Mouse (Mus musculus) adrenal gland, adult 8-10 months (tissue): ENCODE measurements around the gene Elp1. TPM values are rescaled to one million over a fixed set of nuclear protein-coding genes. Genes with fewer than 3 reads are reported as not detected.

Experiments used
- DNase-seq: peaks from one replicate; pipeline ENCODE4 v3.0.0; 2022
- total RNA-seq, 4 experiments: library from RNA; stranded (reverse); gene quantifications; 2 replicates each; pipeline ENCODE4 v1.2.4; 2022

Elp1 gene
- 10 to 100 TPM; 33.3 to 43.6 (median 39.4) TPM for total RNA-seq

- peak; percentile 85 for DNase-seq
These were observed at the start of gene Elp1, which contains the start of gene Fam206a for GRCm38 (mm10) chr4:56801907-56802668. Elp1 (minus strand) TSS chr4:56802331. Fam206a (plus strand) TSS chr4:56802345.

DNA sequence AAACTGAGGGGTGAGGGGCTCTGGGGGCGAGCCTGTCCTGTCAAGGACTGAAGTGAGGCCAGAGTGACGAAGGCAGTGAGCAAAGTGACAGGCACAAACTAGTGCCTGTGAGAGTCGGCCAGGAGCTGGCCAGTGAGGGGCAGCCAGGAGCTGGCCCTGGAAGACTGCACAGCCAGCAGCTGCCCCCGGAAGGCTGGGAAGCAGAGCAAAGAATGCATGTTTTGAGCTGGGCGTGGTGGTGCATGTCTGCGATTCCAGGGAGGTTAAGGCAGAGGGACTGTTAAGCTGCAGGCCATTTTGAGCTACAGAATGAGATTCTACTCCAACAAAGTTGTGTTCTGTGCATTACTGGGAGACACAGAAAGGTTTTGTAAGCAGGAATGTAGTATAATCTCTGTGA, 48.6 kb upstream of the Elp1 start:
- no peak for DNase-seq

DNA sequence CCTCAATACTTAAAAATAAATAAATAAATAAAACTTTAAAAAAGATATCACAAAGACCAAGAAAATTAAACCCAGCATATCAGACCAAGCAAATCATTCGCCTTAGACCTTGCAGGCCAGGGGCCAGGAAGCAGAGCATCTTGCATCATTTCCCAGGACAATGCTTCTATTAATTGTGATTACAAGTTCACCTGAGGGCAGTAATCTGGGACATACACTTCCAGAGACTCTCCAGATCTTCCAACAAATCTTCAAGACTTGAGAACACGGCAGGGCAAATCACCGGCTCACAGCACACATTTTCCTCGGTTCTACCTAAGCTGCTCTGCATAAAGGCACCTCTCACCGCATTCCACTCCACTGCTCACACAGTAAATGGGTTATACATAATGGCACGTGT, 45.9 kb upstream of the Elp1 start:
- no peak for DNase-seq

DNA sequence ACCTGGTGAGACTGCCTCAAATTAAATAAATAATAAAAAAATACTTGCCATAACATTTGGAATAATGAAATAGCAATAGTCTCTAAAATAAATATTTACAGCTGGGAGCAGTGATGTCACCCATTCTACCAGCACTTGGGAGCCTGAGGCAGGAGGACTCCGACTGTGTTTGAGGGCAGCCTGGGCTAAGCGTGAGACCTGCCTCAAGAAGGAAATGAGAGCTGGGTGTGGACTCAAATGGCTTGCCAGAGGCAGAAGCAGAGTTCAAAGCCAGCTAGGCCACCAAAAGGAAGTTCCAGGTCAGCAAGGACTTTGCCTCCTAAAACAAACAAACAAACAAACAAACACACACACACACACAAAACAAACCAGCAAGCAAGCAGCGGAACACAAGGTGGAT, 45.3 kb upstream of the Elp1 start:
- DNase-seq, result no peak

DNA sequence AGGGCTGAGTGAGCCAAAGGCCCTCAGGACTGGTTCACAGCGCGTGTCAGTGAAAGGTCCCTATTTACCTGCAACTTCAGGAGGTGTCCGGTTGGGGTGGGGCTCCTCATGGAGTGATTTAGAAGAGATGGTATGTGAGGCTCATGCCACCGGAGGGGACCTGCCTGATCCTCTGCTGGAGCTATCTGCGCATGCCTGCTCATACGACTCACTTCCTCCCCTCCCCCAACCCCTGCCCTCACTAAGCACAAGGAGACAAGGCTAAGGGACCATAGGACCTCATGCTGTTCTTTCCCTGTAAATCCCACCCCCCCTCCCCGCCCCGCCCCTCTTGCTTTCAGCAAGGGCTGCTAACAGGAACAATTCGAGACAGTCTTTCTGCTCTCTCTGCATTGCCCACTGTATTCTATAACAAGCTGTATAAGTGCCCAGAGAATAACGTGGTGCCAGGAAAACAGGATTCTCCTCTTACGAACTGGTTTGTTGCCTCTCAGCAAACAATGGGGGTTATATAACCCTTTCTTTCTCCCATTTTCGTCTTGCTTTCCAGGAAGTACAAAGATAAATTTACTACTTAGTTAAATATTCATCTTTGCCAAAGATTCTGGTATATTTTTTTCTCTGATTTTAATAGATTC, 43.9 kb upstream of the Elp1 start:
- no peak for DNase-seq

GRCm38 (mm10) chr4:56844911-56845310, 42.8 kb upstream of the Elp1 start:
- no peak for DNase-seq

DNA sequence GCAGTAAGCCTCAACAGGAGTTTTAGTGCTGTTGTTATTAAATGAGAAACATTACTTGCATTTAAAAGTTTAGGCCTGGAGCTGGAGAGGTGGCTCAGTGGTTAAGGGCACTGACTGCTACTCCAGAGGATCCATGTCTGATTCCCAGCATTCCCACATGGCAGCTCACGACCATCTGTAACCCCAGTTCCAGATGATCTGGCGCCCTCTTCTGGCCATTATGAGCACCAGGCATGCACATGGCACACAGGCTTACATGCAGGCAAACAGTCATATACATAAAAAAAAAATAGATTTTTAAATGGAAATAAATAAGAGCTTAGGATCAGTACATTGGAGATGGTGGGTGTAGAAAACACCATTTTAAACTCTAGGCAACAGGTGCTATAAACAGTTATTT, 41.8 kb upstream of the Elp1 start:
- DNase-seq, result no peak

DNA sequence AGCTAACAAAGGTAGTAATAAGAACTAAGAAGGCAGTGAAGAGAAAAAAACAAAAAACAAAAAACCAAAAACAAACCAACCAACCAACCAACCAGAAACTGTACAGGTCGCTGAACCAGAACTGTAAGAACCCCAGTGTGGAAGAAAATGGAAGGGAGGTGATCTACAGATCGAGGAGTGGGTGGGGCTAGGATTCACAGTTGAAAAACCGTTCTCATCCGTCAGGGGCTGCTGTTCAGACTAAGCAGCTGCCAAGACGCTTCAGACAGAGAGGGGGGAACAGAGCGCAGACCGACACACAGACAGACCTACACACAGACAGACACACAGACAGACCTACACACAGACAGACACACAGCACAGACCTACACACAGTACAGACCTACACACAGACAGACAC, 40.4 kb upstream of the Elp1 start:
- DNase-seq, result no peak

DNA sequence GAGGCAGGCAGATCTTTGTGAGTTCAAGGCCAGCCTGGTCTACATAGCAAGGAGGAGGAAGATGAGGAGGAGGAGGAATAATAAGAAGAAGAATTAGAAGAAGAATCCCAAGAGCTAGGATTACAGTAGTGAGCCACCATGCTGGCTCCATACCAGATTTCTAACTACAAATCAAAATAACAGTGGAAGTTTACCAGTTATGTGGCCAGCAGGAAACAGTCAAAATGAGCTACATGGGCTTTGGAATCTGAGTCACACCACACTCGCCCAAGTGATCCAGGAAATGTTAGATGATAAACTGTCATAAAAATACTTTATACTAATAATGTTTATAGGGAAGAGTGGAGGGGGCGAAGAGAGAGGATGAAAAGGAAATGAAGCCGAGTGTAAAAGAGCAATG, 38.2 kb upstream of the Elp1 start:
- no peak for DNase-seq

- peak; percentile 45 for DNase-seq
These were observed 35.5 kb upstream of the Elp1 start for GRCm38 (mm10) chr4:56837661-56838060.

DNA sequence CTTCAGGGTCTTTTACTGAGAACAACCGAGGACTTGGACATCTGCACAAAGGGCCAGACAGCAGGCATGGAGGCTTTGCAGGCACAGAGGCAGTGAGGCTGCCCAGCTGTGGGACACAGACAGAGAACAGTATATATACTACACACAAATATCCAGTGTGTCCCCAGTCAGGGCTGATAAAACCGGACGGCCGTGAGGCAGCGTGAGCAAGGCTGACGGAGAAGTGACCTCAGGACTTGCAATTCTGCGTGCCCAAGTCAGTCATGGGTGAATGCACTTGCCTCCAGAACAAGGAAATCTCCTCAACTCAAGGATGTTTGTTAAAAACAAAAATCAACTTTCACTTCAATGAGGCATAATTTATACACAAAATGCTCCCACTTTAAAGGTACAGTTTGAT, 29.9 kb upstream of the Elp1 start:
- no peak for DNase-seq

DNA sequence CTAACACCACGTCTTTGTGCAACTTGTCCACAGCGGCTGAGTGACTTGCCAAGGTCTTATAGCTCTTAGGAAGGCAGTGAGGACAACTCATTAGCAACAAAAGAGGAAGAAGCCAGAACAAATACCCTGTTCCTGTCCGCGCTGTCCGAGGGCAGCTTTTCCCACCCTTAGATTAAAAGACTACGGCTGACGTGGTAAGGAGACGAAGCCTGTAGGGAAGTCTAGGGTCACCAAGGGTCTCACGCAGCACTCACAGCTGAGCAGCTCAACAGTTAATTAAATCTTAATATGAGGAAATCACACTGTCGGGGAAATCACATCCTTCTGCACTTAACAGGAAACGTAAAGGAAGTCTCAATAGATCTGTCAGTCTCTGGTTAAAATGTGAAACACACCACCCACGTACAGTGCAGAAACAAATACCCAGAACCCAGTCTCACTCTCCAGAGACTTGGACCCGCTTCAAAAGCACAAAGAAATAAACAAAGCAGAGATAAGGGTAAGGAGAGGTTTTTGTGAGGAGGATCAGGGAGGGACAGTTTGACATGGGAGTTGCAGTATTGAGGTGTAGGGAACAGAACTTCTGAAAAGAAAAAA, 29.0 kb upstream of the Elp1 start:
- DNase-seq, result no peak

DNA sequence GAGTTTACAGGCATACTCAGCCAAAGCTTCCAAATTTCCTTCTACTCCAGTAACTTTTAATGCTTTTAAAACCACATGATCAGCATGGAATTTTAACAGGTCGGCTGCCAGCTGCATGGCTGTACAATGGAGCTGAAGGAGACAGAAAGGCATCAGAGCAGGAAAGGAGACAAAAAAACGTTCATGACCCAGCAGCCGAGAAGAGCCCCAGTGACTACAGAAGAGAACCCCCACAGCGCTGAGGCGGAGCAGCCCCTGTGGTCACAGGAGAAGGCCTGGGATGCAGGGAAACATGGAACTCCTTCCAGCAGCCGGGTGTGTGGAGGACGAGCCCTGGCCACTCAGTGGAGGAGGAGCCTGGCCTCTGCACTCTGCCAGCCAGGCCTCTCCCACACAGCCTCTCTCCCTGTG, 27.4 kb upstream of the Elp1 start:
- no peak for DNase-seq

GRCm38 (mm10) chr4:56828932-56829331, 26.8 kb upstream of the Elp1 start:
- DNase-seq, result no peak

GRCm38 (mm10) chr4:56824231-56824630, 22.1 kb upstream of the Elp1 start:
- peak; percentile 69 for DNase-seq

DNA sequence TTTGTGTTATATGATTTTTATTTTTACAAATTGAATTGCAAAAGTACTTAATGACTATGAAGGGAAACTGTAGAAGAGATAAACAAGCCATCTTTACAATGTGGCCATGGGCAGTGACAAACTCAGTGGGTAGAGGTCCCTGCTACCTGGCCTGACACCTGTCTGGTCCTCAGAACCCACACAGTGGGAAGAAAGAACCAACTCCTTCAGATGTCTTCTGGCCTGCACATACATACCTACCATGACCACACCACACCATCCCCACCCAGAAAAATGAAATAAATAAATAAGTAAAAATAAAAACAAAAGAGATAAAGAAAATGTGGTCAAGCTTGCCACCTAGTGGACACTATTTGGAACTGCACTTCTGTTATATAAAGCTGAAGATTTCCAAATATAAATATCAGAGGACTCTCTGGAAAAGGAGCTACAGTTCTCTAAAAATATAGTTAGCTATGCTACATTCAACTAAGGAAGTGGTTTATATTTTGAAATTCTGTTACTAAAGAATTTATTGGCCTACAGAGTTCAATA, 18.0 kb upstream of the Elp1 start:
- DNase-seq, result no peak

DNA sequence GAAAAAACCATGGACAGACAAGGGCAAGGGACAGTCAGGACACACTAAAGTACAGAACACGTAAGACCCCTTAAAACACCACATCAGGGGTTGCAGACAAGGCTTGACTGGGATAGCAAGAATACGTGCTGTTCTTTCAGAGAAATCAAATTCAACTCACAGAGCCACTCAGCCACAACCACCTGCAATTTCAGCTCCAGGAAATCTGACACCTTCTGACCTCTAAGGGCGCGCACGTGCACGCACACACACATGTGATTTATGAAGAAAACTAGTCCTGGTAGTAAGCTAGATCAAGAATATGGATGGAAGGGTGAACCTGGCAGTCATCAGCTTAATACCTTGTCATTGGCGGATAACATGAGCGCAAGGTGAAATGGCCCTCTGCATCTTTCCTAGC, 13.0 kb upstream of the Elp1 start:
- DNase-seq, result no peak

- DNase-seq, result no peak
These were observed 10.0 kb upstream of the Elp1 start for GRCm38 (mm10) chr4:56812096-56812495.

DNA sequence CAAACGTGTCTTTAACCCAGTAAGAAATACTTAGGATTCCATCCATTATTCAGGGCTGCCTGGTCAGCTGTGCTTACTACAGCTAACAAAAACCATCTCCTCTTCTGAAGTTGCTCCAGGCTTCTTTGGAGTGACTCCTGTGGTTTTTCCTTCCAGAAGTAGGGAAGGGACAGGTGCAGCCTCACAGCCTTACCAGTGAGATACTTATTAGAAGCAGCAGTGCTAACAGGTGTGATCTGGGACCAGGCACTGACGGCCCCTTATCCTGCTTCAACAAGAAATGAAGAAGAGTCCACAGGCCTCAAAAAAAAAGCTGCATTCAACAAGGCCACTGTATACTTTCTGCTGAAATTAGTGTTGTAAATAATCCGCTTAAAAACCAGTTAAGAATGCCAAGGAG, 9.5 kb upstream of the Elp1 start:
- DNase-seq, result no peak

GRCm38 (mm10) chr4:56809050-56809449, 6.9 kb upstream of the Elp1 start:
- DNase-seq, result no peak

- no peak for DNase-seq
These were observed 579 bp upstream of the Elp1 start for GRCm38 (mm10) chr4:56802669-56803150.

DNA sequence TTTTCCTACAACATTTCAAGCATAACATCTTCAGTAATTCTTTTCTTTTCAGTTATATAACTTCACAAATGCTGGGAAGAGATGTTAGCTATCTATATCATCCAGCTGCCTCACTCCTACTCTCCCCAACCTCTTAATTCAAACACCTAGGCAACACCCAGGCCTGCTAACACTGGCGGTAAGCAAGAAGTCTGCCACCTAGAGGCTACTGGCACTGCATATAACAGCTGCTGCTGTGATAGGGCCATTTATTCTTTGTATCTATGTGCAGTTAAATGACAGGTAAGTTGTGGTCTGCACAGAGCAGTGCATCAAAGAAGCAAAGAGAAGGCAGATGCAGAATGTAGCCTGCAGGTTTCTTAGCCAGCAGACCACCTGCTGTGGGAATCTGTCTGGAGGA, 10.8 kb downstream of the Elp1 start:
- no peak for DNase-seq

- no peak for DNase-seq
These were observed 31.1 kb downstream of the Elp1 start for GRCm38 (mm10) chr4:56771065-56771464.

DNA sequence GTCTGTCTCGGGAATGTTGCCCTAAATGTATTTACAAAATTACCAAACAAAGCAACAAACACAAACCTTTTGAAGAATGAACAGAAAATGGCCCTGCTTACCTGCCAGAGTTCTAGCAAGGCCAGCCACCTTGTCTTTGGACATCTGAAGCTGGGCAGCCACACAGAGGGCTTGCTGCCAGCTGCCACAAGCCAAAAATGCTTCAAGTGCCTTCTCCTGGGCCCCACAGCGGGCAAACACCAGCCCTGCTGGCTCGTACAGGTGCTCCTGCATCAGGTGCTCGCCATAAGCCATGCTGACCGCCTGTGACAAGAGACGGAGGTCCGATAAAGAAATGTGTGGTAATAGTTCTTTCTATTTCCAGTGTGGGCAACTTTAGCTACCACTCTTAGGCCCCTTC, 33.2 kb downstream of the Elp1 start:
- DNase-seq, result no peak
